Mouse (Mus musculus) lung, postnatal 0 days (tissue): ENCODE results near the gene Csk.

Experiments
- CTCF ChIP-seq: IDR thresholded peaks from 2 replicates; pipeline ENCODE4 v1.5.1; 2016; ENCODE audit warnings: antibody characterized with exemption, mild to moderate bottlenecking
- EP300 ChIP-seq: IDR thresholded peaks from 2 replicates; pipeline ENCODE4 v1.6.1; 2016; ENCODE audit warnings: antibody characterized with exemption, mild to moderate bottlenecking, control low read depth

DNA sequence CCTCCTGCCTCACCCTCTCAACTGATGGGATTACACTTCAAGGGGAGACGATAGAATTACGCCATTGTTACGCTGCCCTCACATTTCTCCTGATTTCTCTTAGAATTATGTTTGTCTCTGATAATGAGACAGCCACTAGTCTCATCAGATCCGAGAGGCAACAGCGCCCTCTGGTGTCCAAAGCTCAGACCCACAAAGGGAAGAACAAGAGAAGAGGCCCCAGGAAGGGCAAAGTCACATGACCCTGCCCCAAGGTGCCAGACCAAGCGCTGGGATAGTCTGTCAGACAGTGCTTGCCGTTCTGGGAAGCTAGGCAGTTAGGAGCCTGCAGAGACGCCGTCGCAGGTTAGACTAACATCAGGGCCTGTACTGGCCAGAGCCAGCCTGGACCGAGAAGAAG lies 2.3 kb upstream of the Csk start:
- TF ChIP-seq CTCF (peak; percentile 96), EP300 (no peak)
